Mouse (Mus musculus): ENCODE measurements around the gene Zfp804a.

Zfp804a gene

GRCm38 (mm10) chr2:82053185-82053891, at the start of gene Zfp804a:
TSS of gene Zfp804a (plus strand) at chr2:82053222.
- DNase-seq = peak; percentile 71

GRCm38 (mm10) chr2:82051635-82052034, 1.4 kb upstream of the Zfp804a start:
- no peak for DNase-seq

GRCm38 (mm10) chr2:82052338-82053184, 461 bp upstream of the Zfp804a start:
- DNase-seq = peak; percentile 50

DNA sequence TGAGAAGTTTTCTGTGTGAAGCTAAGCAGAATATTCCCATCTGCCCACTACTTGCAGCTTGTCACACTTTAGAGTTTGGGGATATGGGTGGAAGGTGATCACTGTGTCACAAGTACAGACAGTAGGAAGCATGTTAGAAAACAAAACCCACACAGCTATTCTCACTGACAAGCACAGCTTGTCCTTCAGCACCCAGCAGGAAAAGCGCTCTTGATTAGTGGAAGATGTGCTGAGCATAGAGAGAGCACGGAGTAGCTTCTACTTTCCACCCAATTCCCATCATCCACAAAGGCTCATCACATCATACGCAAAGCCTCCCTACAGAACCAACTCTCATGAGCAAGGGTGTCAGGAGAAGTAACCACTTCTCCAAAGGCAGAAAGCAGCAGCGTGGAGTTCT, 1.4 kb downstream of the Zfp804a start:
- peak; percentile 2 for DNase-seq

GRCm38 (mm10) chr2:82064671-82065070, 11.6 kb downstream of the Zfp804a start:
- DNase-seq = peak; percentile 45

- no peak for DNase-seq
These were observed 14.9 kb downstream of the Zfp804a start for GRCm38 (mm10) chr2:82067912-82068311.

DNA sequence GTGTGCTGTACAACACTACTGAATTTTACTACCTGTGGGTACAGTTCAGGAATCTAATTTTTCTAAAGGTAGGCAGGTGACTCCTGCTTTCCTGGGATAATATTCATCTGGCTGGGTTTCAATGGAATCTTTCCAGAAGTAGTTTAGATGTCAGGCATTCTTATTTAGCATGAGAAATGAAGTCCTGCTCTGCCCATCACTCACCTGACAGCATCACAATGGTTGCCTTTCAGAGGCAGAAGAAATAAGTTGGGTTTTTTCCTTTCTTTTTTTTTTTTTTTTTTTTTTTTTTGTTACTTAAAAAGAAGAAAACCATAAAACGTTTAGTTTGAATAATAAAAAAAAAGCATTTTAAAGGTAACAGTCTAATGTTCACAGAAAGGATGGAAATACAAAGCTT, 16.1 kb downstream of the Zfp804a start:
- no peak for DNase-seq

GRCm38 (mm10) chr2:82076883-82077282, 23.9 kb downstream of the Zfp804a start:
- DNase-seq = no peak

GRCm38 (mm10) chr2:82078287-82078994, 25.4 kb downstream of the Zfp804a start:
- no peak for DNase-seq

- no peak for DNase-seq
These were observed 27.7 kb downstream of the Zfp804a start for GRCm38 (mm10) chr2:82080678-82081077.

DNA sequence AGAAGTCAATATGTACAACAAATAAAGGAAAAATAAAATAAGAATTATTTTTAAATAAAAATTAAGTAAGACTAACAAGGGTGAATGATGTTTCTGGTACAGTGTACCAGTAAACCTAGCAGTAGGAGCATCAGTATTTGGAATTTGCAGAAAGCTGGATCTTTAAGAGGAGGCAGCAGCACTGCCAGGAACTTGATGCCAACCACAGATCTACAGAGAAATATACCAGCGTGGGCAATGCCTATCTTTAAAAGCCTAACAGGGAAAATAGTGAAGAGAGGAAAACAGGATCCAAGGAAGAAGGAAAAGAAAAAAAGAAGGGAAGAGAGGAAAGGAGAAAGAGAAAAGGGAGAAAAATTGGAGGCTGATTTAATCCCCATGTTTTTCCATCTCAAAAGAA, 60.1 kb downstream of the Zfp804a start:
- DNase-seq = no peak

- no peak for DNase-seq
These were observed 60.6 kb downstream of the Zfp804a start for GRCm38 (mm10) chr2:82113650-82114049.

DNA sequence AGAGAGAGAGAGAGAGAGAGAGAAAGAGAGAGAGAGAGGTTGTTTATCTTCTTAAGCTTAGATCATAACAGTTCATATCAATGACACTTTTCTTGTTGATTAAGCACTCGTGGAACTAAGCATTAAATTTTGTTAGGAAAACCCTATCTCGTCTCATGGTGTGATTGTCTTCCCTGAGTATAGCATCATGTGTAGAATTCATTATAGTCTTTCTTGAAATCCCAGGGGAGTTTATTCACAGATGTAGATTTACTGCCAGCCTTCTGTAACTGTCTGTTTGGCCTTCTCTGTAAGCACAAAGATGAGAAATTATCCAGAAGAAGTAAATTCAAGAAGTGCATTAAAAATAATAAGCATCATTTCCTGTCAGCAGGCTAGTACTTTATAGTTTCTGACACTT, 66.6 kb downstream of the Zfp804a start:
- peak; percentile 3 for DNase-seq

- DNase-seq = no peak
These were observed 125.7 kb downstream of the Zfp804a start for GRCm38 (mm10) chr2:82178693-82179092.

GRCm38 (mm10) chr2:82181010-82181409, 128.0 kb downstream of the Zfp804a start:
- no peak for DNase-seq

GRCm38 (mm10) chr2:82199901-82200300, 146.9 kb downstream of the Zfp804a start:
- no peak for DNase-seq

DNA sequence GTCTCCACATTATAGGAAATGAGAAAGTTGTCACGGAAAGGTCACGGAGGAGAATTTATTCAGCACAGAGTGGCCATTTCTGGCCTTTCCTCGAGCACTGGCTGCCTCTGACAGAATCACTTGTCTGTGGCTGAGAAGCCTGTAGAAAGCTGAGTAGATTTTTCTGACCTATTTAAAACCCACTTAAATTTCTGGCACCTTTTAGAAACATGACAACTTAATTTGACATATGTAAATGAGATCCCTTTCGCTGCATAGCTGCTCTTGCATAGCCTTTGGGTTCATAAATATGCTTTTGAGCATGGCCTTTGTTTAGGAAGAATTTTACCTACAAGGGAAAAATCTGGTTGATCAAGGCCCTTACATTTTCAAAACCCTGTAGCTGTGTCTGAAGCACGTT, 147.6 kb downstream of the Zfp804a start:
- DNase-seq = no peak

- DNase-seq = no peak
These were observed 157.6 kb downstream of the Zfp804a start for GRCm38 (mm10) chr2:82210605-82211004.

GRCm38 (mm10) chr2:82211972-82212371, 158.9 kb downstream of the Zfp804a start:
- DNase-seq = peak; percentile 5

DNA sequence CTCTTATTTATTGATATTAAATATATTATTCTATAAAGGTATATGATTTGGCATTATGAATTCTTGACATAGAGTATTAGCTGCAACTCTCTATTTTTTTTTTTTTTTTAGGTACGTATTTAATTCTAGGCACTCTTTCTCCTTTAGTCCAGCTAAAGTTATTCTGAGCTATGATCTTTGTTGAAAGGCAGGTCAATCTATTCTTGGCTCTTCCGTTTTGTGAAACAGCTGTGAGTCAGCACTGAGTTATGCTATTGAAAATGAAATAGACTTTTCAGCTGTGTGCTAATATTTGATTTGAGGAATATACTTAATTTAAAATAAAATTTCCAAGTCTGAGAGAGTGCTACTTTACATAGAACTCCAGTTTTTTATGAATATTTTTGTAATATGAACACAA, 164.9 kb downstream of the Zfp804a start:
- no peak for DNase-seq

DNA sequence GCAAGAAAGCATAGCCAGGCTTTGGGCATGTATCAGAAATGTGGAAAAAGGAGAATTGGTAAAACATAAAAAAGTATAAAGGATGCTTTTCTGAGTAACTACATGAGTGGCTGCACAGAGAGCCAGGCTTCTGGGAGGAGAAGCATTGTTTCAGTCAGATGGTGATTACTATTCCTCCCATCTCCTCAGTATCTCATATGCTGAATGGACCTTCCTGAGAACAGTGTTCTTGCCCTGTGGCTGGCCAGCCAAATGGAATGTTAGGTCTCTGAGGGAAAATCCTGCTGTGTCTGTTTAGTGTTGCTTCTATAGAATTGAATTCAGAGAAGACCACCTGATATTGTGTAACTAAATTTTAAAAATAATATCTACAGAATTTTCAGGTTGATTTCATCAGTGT, 193.0 kb downstream of the Zfp804a start:
- no peak for DNase-seq

- DNase-seq = no peak
These were observed 194.0 kb downstream of the Zfp804a start for GRCm38 (mm10) chr2:82246902-82247522.

- DNase-seq = no peak
These were observed 200.4 kb downstream of the Zfp804a start for GRCm38 (mm10) chr2:82253382-82253781.
